Mouse (Mus musculus) C2C12 (cell line): ENCODE data around the gene Hadh.

ENCODE experiments used
- CTCF ChIP-seq: IDR thresholded peaks from one replicate; pipeline ENCODE4 v1.5.1; 2011; ENCODE audit not compliant: control insufficient read depth, insufficient read depth, insufficient read length
- USF1 ChIP-seq: IDR thresholded peaks from one replicate; pipeline ENCODE4 v1.6.1; 2011; ENCODE audit warnings: low read depth, mild to moderate bottlenecking, control low read depth, moderate library complexity

DNA sequence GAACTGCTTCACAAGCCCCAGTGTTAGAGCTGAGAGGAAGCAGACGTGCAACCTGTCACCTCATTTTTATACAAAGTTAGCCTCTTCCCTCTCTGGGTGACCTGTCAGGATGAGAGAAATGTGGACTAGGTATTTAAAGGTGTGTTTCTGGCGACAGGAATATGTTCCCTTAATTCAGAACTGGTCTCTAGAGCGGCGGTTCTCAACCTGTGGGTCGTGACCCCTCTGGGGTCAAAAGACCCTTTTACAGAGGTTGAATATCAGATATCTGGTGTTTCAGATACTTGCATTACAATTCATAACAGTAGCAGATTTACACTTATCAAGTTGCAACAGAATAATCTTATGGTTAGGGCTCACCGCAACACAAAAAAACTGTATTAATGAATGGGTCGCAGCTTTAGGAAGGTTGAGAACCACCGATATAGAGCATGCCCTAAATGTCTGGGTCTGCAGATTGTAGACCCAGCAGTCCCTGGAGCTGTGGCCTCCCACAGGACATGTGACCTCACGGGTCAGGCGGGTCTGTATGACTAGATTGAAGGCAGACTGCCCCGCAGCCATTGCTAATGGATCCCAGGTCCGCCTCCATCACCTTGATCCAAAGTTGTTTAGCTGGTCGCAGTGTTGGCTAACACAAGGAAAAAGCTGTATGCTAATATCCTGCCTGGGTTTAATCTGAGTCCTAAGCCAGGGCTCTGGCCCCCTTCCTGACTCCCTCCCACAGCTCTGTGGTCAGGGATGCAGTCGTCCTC lies 53.1 kb downstream of the Hadh start:
- TF ChIP-seq CTCF (no peak), USF1 (no peak)
